Mouse (Mus musculus): ENCODE measurements at regions not wholly inside any gene's neighbourhood (a gene's known extent, or its start where the extent isn't known, plus 50 kb on each side); places are given as distances from the start of the nearest gene placed in this dataset.

GRCm38 (mm10) chr6:143287322-143287721 lies 120.3 kb downstream of the Etnk1 start:
- Histone ChIP-seq H3K27ac (no peak overlapping the region), H3K4me3 (no peak overlapping the region), H3K36me3 (no peaks in the 10 kb centered on the region), H3K9ac (no peak overlapping the region), H3K4me2 (replicated peaks) (no peak overlapping the region), H3K4me1 (no peaks in the 10 kb centered on the region), H3K27me3 (no peaks in the 10 kb centered on the region), H3K9me3 (no peaks in the 10 kb centered on the region)
- WGBS = 85% methylated on average over 15 of the region's 15 CpGs
- ATAC-seq (ENCODE audit: insufficient number of reproducible peaks, insufficient read depth, low FRiP score, low TSS enrichment) = no peak

GRCm38 (mm10) chr6:143288491-143289130 lies 121.6 kb downstream of the Etnk1 start:
- Histone ChIP-seq H3K4me1 (no peaks in the 10 kb centered on the region), H3K27me3 (no peaks in the 10 kb centered on the region), H3K9ac (no peak overlapping the region), H3K9me3 (no peaks in the 10 kb centered on the region), H3K27ac (no peak overlapping the region), H3K36me3 (no peaks in the 10 kb centered on the region), H3K4me3 (no peak overlapping the region), H3K4me2 (replicated peaks) (no peak overlapping the region)
- no peak for ATAC-seq (ENCODE audit: insufficient number of reproducible peaks, insufficient read depth, low FRiP score, low TSS enrichment)
- WGBS = 87% methylated on average over 19 of the region's 19 CpGs

- Histone ChIP-seq H3K27me3 (no peaks in the 10 kb centered on the region), H3K27ac (no peak overlapping the region), H3K36me3 (no peaks in the 10 kb centered on the region), H3K4me1 (no peaks in the 10 kb centered on the region), H3K4me2 (replicated peaks) (no peak overlapping the region), H3K4me3 (no peak overlapping the region), H3K9ac (no peak overlapping the region), H3K9me3 (no peaks in the 10 kb centered on the region)
- ATAC-seq (ENCODE audit: insufficient number of reproducible peaks, insufficient read depth, low FRiP score, low TSS enrichment) = no peak
- WGBS = 87% methylated on average over 3 of the region's 3 CpGs
Observed at GRCm38 (mm10) chr6:143293648-143294047, 126.6 kb downstream of the Etnk1 start.

GRCm38 (mm10) chr6:143298391-143298790 lies 131.4 kb downstream of the Etnk1 start:
- H3K4me1 ChIP-seq = no peaks in the 10 kb centered on the region
- H3K27me3 ChIP-seq = no peaks in the 10 kb centered on the region
- no peak overlapping the region for H3K4me2 ChIP-seq (replicated peaks)
- H3K36me3 ChIP-seq = no peaks in the 10 kb centered on the region
- no peak overlapping the region for H3K4me3 ChIP-seq
- no peak overlapping the region for H3K27ac ChIP-seq
- ATAC-seq (ENCODE audit: insufficient number of reproducible peaks, insufficient read depth, low FRiP score, low TSS enrichment) = no peak
- no peaks in the 10 kb centered on the region for H3K9me3 ChIP-seq
- no peak overlapping the region for H3K9ac ChIP-seq
- 65% methylated on average over 5 of the region's 5 CpGs for WGBS

GRCm38 (mm10) chr6:143301414-143301813 lies 134.4 kb downstream of the Etnk1 start:
- Histone ChIP-seq H3K4me2 (replicated peaks) (no peak overlapping the region), H3K9ac (no peak overlapping the region), H3K9me3 (no peaks in the 10 kb centered on the region), H3K27ac (no peak overlapping the region), H3K4me1 (no peaks in the 10 kb centered on the region), H3K4me3 (no peak overlapping the region), H3K36me3 (no peaks in the 10 kb centered on the region), H3K27me3 (no peaks in the 10 kb centered on the region)
- no peak for ATAC-seq (ENCODE audit: insufficient number of reproducible peaks, insufficient read depth, low FRiP score, low TSS enrichment)
- 93% methylated on average over 10 of the region's 10 CpGs for WGBS

GRCm38 (mm10) chr6:143307327-143307726 lies 140.3 kb downstream of the Etnk1 start:
- no peak for ATAC-seq (ENCODE audit: insufficient number of reproducible peaks, insufficient read depth, low FRiP score, low TSS enrichment)

GRCm38 (mm10) chr6:143315859-143316258 lies 148.8 kb downstream of the Etnk1 start:
- Histone ChIP-seq H3K36me3 (no peaks in the 10 kb centered on the region), H3K9ac (no peak overlapping the region), H3K9me3 (no peaks in the 10 kb centered on the region), H3K27me3 (no peaks in the 10 kb centered on the region), H3K27ac (no peak overlapping the region), H3K4me3 (no peak overlapping the region), H3K4me2 (replicated peaks) (no peak overlapping the region), H3K4me1 (no peaks in the 10 kb centered on the region)
- ATAC-seq (ENCODE audit: insufficient number of reproducible peaks, insufficient read depth, low FRiP score, low TSS enrichment) = no peak
- WGBS = 84% methylated on average over 9 of the region's 9 CpGs

More at GRCm38 (mm10) chr6:143307327-143307726, 140.3 kb downstream of the Etnk1 start:
- no peaks in the 10 kb centered on the region for H3K4me1 ChIP-seq
- no peak overlapping the region for H3K9ac ChIP-seq
- no peak overlapping the region for H3K4me2 ChIP-seq (replicated peaks)
- H3K4me3 ChIP-seq = no peak overlapping the region
- 49% methylated on average over 6 of the region's 6 CpGs for WGBS
- no peak overlapping the region for H3K27ac ChIP-seq
- no peaks in the 10 kb centered on the region for H3K27me3 ChIP-seq
- no peaks in the 10 kb centered on the region for H3K9me3 ChIP-seq
- no peaks in the 10 kb centered on the region for H3K36me3 ChIP-seq

- ATAC-seq (ENCODE audit: insufficient number of reproducible peaks, insufficient read depth, low FRiP score, low TSS enrichment) = no peak
- peaks cover 4% of the 10 kb centered on the region; the same call in 1 of the 2 replicates for H3K27me3 ChIP-seq
- 52% methylated on average over 7 of the region's 7 CpGs for WGBS
Observed at GRCm38 (mm10) chr6:143320426-143320825, 153.4 kb downstream of the Etnk1 start.

GRCm38 (mm10) chr6:143324636-143325035 lies 157.6 kb downstream of the Etnk1 start:
- Histone ChIP-seq H3K4me2 (replicated peaks) (no peak overlapping the region), H3K9me3 (no peaks in the 10 kb centered on the region), H3K4me1 (peaks cover 4% of the 10 kb centered on the region; the same call in 1 of the 2 replicates), H3K4me3 (no peak overlapping the region), H3K36me3 (no peaks in the 10 kb centered on the region), H3K27me3 (peaks cover 4% of the 10 kb centered on the region; the same call in 1 of the 2 replicates), H3K27ac (no peak overlapping the region), H3K9ac (no peak overlapping the region)
- no peak for ATAC-seq (ENCODE audit: insufficient number of reproducible peaks, insufficient read depth, low FRiP score, low TSS enrichment)
- 5% methylated on average over 8 of the region's 8 CpGs for WGBS

More at GRCm38 (mm10) chr6:143320426-143320825, 153.4 kb downstream of the Etnk1 start:
- Histone ChIP-seq H3K27ac (no peak overlapping the region), H3K36me3 (no peaks in the 10 kb centered on the region), H3K4me2 (replicated peaks) (no peak overlapping the region), H3K4me1 (peaks cover 4% of the 10 kb centered on the region; the same call in 1 of the 2 replicates), H3K4me3 (no peak overlapping the region), H3K9ac (no peak overlapping the region), H3K9me3 (no peaks in the 10 kb centered on the region)

- Histone ChIP-seq H3K4me2 (replicated peaks) (no peak overlapping the region), H3K36me3 (no peaks in the 10 kb centered on the region), H3K27me3 (peaks cover 4% of the 10 kb centered on the region; the same call in 1 of the 2 replicates), H3K9me3 (no peaks in the 10 kb centered on the region), H3K4me3 (no peak overlapping the region), H3K27ac (no peak overlapping the region), H3K4me1 (peaks cover 4% of the 10 kb centered on the region; the same call in 1 of the 2 replicates), H3K9ac (no peak overlapping the region)
- no peak for ATAC-seq (ENCODE audit: insufficient number of reproducible peaks, insufficient read depth, low FRiP score, low TSS enrichment)
- 84% methylated on average over 22 of the region's 22 CpGs for WGBS
Observed at GRCm38 (mm10) chr6:143326956-143327722, 160.1 kb downstream of the Etnk1 start.

- 88% methylated on average over 8 of the region's 8 CpGs for WGBS
- Histone ChIP-seq H3K9ac (no peak overlapping the region), H3K27ac (no peak overlapping the region), H3K4me1 (peaks cover 4% of the 10 kb centered on the region; the same call in 1 of the 2 replicates), H3K27me3 (peaks cover 2% of the 10 kb centered on the region; the same call in 1 of the 2 replicates), H3K4me2 (replicated peaks) (no peak overlapping the region), H3K4me3 (no peak overlapping the region), H3K9me3 (no peaks in the 10 kb centered on the region), H3K36me3 (no peaks in the 10 kb centered on the region)
- ATAC-seq (ENCODE audit: insufficient number of reproducible peaks, insufficient read depth, low FRiP score, low TSS enrichment) = no peak
Observed at GRCm38 (mm10) chr6:143327788-143328187, 160.8 kb downstream of the Etnk1 start.

- WGBS = 71% methylated on average over 9 of the region's 9 CpGs
- peaks cover 4% of the 10 kb centered on the region; the same call in 1 of the 2 replicates for H3K4me1 ChIP-seq
- ATAC-seq (ENCODE audit: insufficient number of reproducible peaks, insufficient read depth, low FRiP score, low TSS enrichment) = 0 out of 2 replicates have a peak, but pooled peaks have one; percentile 28
- H3K27ac ChIP-seq = no peak overlapping the region
- no peaks in the 10 kb centered on the region for H3K36me3 ChIP-seq
- no peaks in the 10 kb centered on the region for H3K27me3 ChIP-seq
- H3K4me2 ChIP-seq (replicated peaks) = no peak overlapping the region
- H3K9ac ChIP-seq = no peak overlapping the region
- H3K9me3 ChIP-seq = no peaks in the 10 kb centered on the region
- H3K4me3 ChIP-seq = no peak overlapping the region
Observed at GRCm38 (mm10) chr6:143328202-143328601, 161.2 kb downstream of the Etnk1 start.
